Mouse (Mus musculus) kidney, postnatal 0 days (tissue): Measurements from ENCODE around the gene Asb8. TPM values are rescaled to one million over a fixed set of nuclear protein-coding genes. Genes with fewer than 3 reads are reported as not detected.

ENCODE experiments used
- ATAC-seq: fragments of 200-750 bp; cut with Nextera tagmentation; replicated peaks from 2 replicates; pipeline ENCODE4 v1.8.0; 2017; ENCODE audit warnings: low read depth, moderate number of reproducible peaks, moderate TSS enrichment, moderate library complexity; ENCODE audit not compliant: low FRiP score
- DNase-seq: peaks from one replicate; pipeline ENCODE4 v3.0.0-alpha.2; 2016; ENCODE audit warnings: low spot score
- H3K27ac ChIP-seq: fragments of 300-500 bp; sonication (generic); 2 replicates; pipeline ENCODE4 v1.5.1; 2014; ENCODE audit warnings: mild to moderate bottlenecking
- H3K27me3 ChIP-seq: fragments of 300-500 bp; sonication (generic); 2 replicates; pipeline ENCODE4 v1.6.1; 2014; ENCODE audit warnings: low read length, mixed read lengths; ENCODE audit not compliant: insufficient read depth
- H3K36me3 ChIP-seq: fragments of 300-500 bp; sonication (generic); 2 replicates; pipeline ENCODE4 v1.6.1; 2014; ENCODE audit warnings: low read length, mixed read lengths; ENCODE audit not compliant: insufficient read depth
- H3K4me1 ChIP-seq: fragments of 300-500 bp; sonication (generic); replicated peaks from 2 replicates; pipeline ENCODE4 v1.6.1; 2014; ENCODE audit warnings: antibody characterized with exemption, low read length, mixed read lengths; ENCODE audit not compliant: insufficient read depth
- H3K4me2 ChIP-seq: fragments of 300-500 bp; sonication (generic); 2 replicates; pipeline ENCODE4 v1.6.1; 2014; ENCODE audit warnings: mild to moderate bottlenecking, low read length, moderate library complexity, mixed read lengths
- H3K4me3 ChIP-seq: fragments of 300-500 bp; sonication (generic); replicated peaks from 2 replicates; pipeline ENCODE4 v1.5.1; 2014; ENCODE audit warnings: low read depth, low read length
- H3K9ac ChIP-seq: fragments of 300-500 bp; sonication (generic); 2 replicates; pipeline ENCODE4 v1.6.1; 2014; ENCODE audit warnings: low read depth, low read length
- H3K9me3 ChIP-seq: fragments of 300-500 bp; sonication (generic); replicated peaks from 2 replicates; pipeline ENCODE4 v1.6.1; 2016; ENCODE audit warnings: low read length, inconsistent platforms, mixed read lengths
- CTCF ChIP-seq: IDR thresholded peaks from 2 replicates; pipeline ENCODE4 v1.5.1; 2016; ENCODE audit warnings: antibody characterized with exemption, low read depth, mild to moderate bottlenecking, moderate library complexity
- WGBS: fragments of 180-500 bp; shearing (Covaris S2); extraction: QIAGEN DNeasy Blood & Tissue Kit; methylation state at CpG from one replicate; pipeline ENCODE4 v1.1.7; 2014; 5-methylcytosine and 5-hydroxymethylcytosine counted together
- polyA plus RNA-seq: library from polyadenylated mRNA; unstranded; fragments of >200 nt; fragmentation: Nextera tagmentation; extraction: Ambion mirVana; gene quantifications from 2 replicates; pipeline ENCODE4 v1.2.1, GENCODE M21; 2015

Asb8 gene
- polyA plus RNA-seq, 1 experiment from 2014 or later, result 49.5 TPM

DNA sequence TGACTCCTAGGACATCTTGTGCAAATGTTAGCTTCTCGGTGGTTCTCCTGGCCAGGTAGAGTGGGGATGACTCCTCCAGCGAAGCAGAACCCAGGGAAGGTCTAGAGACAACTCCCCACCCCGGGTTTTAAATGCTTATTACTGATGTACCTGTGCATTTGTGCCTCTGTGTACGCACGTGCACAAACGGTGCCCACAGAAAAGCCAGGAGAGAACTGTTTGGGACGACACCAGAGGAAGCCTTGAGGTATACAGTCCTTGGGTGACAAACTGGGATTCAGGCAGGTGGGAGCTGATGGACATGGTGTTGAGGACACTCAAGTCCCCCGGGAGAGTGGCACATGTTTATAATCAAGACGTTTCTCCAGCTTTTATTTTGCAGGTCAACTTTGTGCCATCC lies 5.5 kb upstream of the Asb8 start:
- no peak for DNase-seq
- ATAC-seq, result no peak
- no peak overlapping the region for H3K4me3 ChIP-seq
- H3K9me3 ChIP-seq, result no peaks in the 10 kb centered on the region
- H3K27me3 ChIP-seq, result peaks cover 29% of the 10 kb centered on the region
- H3K4me1 ChIP-seq, result 0 out of 2 replicates have a peak, but pooled peaks cover 6% of the 10 kb centered on the region
- no peak overlapping the region for H3K27ac ChIP-seq
- 69% methylated on average over 9 of the region's 9 CpGs for WGBS
- no peak for TF ChIP-seq CTCF
- no peak overlapping the region for H3K9ac ChIP-seq
- H3K36me3 ChIP-seq, result no peaks in the 10 kb centered on the region
- H3K4me2 ChIP-seq, result no peak overlapping the region

DNA sequence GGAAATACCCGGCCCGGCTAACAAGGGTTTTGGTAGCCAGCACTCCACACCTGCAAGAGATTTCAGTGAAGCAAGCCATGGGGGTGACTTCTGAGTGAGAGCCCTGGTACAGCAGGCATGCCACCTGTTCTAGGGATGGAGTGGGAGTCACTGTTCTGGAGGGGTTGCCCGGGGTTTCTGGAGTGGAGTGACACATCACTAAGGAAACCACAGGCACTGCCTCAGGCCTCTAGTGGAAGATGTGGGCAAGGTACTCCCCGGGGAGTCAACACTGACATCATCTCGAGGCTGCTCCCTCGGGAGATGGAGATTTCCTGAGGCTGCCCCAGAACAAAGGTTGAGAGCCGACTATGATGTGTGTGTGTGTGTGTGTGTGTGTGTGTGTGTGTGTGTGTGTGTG lies 4.9 kb upstream of the Asb8 start:
- DNase-seq (peak; percentile 30), ATAC-seq (no peak)
- Histone ChIP-seq H3K27ac (no peak overlapping the region), H3K4me3 (no peak overlapping the region), H3K27me3 (peaks cover 29% of the 10 kb centered on the region), H3K36me3 (no peaks in the 10 kb centered on the region), H3K9ac (no peak overlapping the region), H3K9me3 (no peaks in the 10 kb centered on the region), H3K4me2 (no peak overlapping the region), H3K4me1 (0 out of 2 replicates have a peak, but pooled peaks cover 6% of the 10 kb centered on the region)
- TF ChIP-seq CTCF, result no peak
- WGBS, result 28% methylated on average over 7 of the region's 7 CpGs

DNA sequence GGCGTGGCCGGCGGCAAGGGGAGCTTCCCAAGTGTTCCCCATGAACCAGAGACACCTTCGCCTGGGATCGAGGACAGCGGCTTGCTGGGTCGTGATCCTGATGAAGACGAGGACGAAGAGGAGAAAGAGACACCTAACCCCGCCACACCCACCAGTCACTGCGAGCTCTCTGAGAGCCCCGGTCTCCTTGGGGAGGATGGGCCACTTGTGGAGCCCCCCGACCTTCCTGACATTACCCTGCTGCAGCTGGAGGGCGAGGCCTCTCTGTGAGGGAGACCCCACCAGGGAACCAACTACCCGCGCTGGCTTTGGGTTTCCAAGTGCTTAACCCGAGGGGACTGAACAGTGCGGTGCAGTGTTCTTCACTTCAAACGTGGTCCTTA lies 3.2 kb upstream of the Asb8 start:
- 8% methylated on average over 19 of the region's 19 CpGs for WGBS
- Histone ChIP-seq H3K4me2 (no peak overlapping the region), H3K4me3 (peak overlapping the region; percentile 33; the same call in 1 of the 2 replicates)

DNA sequence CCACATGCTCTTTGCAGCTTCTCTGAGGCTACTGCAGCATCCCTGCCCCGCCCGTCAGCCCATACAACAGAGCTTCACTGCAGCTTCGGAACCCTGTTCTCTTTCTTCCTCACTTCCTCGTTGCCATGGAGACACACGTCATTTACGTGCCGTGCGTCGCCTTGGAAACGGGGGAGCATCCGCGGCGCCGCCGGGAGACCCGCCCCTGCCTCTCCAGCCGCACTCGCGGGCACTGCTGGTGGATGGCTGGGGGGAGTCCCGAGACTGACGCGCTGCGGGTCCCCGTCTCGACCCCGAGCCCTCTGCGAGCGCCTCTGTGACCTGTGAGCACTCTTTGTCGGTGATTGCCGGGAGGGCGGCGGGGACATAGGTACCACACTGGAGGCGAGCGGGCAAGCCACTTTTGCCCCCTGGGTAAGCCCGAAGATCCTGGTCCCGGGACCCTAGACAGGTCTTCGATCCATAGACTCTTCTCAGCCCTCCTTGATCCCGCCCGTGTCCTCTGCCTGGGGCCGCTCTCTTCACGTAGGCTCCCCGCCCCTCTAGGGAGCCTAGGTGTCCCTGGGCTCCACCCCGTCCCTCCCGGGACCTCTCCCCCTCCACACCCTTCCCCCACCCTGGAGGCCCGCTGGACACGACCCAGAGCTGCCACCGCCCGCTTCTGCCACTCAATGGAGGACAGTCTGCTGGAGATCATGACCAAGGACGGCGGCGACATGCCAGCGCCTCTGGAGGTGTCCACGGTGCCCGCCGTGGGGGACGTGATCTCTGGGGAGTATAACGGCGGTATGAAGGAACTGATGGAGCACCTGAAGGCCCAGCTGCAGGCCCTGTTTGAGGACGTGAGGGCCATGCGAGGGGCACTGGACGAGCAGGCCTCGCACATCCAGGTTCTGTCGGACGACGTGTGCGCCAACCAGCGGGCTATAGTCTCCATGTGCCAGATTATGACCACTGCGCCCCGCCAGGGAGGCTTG lies 2.5 kb upstream of the Asb8 start:
- Histone ChIP-seq H3K36me3 (no peaks in the 10 kb centered on the region), H3K4me3 (peak overlapping the region; percentile 33), H3K4me2 (peak overlapping the region; percentile 56), H3K4me1 (0 out of 2 replicates have a peak, but pooled peaks cover 6% of the 10 kb centered on the region), H3K27me3 (peaks cover 29% of the 10 kb centered on the region), H3K9ac (no peak overlapping the region), H3K27ac (no peak overlapping the region), H3K9me3 (no peaks in the 10 kb centered on the region)
- ATAC-seq, result peak; percentile 75
- TF ChIP-seq CTCF, result no peak
- peak; percentile 92 for DNase-seq
- 1% methylated on average over 69 of the region's 69 CpGs for WGBS

More for the DNA sequence above, 3.2 kb upstream of the Asb8 start:
- no peak for TF ChIP-seq CTCF
- H3K27ac ChIP-seq, result no peak overlapping the region
- no peaks in the 10 kb centered on the region for H3K36me3 ChIP-seq
- no peaks in the 10 kb centered on the region for H3K9me3 ChIP-seq
- H3K4me1 ChIP-seq, result 0 out of 2 replicates have a peak, but pooled peaks cover 6% of the 10 kb centered on the region
- H3K9ac ChIP-seq, result no peak overlapping the region
- peaks cover 29% of the 10 kb centered on the region for H3K27me3 ChIP-seq
- ATAC-seq, result 0 out of 2 replicates have a peak, but pooled peaks have one; percentile 5
- DNase-seq, result no peak

DNA sequence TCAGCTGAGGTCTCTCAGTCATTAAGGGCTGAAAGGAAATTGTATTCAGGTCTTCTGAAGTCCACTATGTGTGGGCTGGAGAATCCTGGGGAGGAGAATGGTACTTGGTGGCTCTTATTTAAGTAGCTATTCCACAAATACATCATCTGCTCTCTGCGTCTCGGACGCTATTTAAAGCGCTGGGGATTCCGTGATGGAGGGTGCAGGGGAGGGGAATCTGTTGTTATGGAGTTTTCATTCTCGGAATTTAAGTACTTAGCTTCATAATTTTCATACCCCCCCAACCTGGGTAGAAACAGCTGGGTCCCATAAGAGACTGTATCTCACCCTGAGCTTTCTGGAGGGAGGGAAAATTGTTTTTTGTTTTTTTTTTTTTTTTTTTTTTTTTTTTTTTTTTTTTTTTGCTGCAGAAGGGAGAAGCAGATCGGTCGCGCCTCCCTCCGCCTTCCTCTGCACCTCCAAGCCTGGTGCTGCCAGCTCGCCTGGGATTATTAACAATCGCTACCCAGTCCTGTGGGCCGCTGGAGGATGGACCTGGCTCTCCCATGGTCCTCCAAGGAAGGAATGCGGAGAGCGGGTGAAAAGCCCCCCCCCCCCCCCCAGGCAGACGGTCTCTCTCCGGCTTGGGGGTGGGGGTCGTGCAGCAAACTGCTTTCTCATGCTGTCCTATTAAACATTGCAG lies 1.7 kb upstream of the Asb8 start, which contains the start of gene Ccdc184:
Ccdc184 (plus strand) TSS at position 196 of the 682 bp plus-strand sequence.
- Histone ChIP-seq H3K4me3 (peak within 1 kb of the TSS; percentile 33), H3K27ac (no peak within 1 kb of the TSS), H3K27me3 (peaks cover 29% of the 10 kb centered on the region), H3K36me3 (no peaks in the 10 kb centered on the region), H3K4me2 (peak within 1 kb of the TSS; percentile 56), H3K4me1 (0 out of 2 replicates have a peak, but pooled peaks cover 6% of the 10 kb centered on the region), H3K9ac (no peak within 1 kb of the TSS), H3K9me3 (no peaks in the 10 kb centered on the region)
- WGBS, result 2% methylated on average over 15 of the region's 18 CpGs
- DNase-seq (no peak), ATAC-seq (peak; percentile 26; the same call in 1 of the 2 replicates)
- TF ChIP-seq CTCF, result no peak

DNA sequence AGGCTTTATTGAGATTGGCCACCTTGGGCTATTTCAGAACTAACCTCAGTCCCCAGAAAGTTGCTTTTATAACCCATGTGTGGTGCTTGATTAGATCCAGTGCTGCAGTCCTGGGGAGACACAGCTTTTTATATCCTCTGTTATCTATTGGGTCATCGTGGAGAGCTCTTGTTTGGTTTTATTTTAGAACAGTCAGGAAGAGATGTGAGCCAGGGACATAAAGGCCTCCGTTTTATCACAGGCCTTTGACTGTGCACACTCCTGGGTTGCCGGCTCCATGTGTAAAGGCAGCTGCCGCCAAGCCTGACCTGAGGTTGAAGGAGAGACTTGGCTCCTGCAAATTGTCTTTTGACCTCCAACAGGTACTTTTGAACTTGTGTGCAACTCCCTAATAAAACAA lies 2.9 kb downstream of the Asb8 start:
- H3K9ac ChIP-seq, result no peak overlapping the region
- no peak for ATAC-seq
- no peak overlapping the region for H3K4me3 ChIP-seq
- TF ChIP-seq CTCF, result no peak
- WGBS, result 44% methylated on average over 4 of the region's 4 CpGs
- H3K27me3 ChIP-seq, result peaks cover 12% of the 10 kb centered on the region; the same call in 1 of the 2 replicates
- no peaks in the 10 kb centered on the region for H3K36me3 ChIP-seq
- no peaks in the 10 kb centered on the region for H3K9me3 ChIP-seq
- DNase-seq, result no peak
- no peak overlapping the region for H3K27ac ChIP-seq
- no peaks in the 10 kb centered on the region for H3K4me1 ChIP-seq
- no peak overlapping the region for H3K4me2 ChIP-seq
